Mouse (Mus musculus) kidney, postnatal 25 days (tissue): ENCODE measurements around the gene Gpr26.

Source experiments
- DNase-seq, 2 experiments: peaks; one replicate each; pipeline ENCODE4 v3.0.0; 2021; ENCODE audit warnings: mixed read lengths in 2 of 2

Gene Gpr26

DNA sequence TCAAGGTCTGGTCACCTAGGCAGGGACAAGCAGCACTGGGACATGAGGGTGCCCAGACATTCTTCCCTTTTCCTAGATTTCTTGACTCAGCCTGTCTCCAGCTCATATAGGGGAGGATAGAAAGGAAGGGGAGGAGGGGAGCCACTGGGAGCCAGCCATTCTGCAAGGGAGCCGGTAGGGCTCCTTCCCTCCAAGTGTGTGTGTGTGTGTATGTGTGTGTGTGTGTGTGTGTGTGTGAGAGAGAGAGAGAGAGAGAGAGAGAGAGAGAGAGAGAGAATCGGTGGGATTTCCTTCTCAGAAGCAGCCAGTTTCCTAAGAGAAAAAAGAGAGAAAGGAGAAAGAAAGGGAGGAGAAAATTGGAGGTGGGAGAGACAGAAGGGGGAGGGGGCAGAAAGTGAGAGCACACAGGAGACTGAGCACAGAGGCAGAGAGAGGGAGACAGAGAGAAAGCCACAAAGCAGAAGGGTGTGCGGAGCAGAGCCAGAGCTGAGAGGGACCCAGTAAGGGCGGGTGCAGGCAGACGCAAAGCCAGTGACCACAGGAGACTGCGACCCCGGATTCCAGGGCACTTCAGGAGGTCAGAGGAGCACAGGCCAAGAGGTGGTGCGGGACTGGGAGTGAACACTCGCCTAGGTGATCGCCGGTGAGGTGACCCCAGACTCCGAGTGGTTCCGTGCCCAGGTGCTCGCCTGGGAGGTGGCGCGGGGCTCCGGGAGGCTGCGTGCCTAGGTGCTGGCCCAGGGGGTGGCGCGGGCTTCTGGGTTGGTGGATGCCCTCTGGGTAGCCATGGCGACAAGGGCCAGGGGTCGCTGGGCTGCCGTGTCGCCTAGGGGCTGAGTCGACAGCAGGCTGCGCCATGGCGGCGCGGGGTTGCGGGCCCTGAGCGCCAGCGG is at the start of gene Gpr26:
Gene Gpr26, plus strand, starts transcription at position 438 of the 893 bp plus-strand sequence.
- DNase-seq = no peak

DNA sequence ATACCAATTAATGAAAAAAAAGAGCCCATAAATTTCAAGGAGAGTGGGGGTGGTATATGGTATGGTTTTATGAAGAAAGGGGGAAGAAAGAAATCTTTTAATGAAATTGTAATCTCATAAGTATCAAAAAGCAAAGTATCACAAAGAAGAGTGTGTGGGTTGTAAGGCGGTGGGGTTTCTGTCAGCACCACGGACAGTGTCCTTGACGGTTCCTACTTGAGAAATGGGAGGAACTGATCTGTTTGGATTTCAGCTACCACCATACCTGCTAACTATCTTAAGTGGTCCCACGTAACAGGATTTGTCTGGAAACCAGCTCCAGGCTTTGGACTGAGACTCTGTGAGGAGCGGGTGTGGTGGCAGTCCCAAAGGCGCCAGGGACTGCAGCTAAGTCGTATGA is 48.9 kb upstream of the Gpr26 start:
- no peak for DNase-seq

DNA sequence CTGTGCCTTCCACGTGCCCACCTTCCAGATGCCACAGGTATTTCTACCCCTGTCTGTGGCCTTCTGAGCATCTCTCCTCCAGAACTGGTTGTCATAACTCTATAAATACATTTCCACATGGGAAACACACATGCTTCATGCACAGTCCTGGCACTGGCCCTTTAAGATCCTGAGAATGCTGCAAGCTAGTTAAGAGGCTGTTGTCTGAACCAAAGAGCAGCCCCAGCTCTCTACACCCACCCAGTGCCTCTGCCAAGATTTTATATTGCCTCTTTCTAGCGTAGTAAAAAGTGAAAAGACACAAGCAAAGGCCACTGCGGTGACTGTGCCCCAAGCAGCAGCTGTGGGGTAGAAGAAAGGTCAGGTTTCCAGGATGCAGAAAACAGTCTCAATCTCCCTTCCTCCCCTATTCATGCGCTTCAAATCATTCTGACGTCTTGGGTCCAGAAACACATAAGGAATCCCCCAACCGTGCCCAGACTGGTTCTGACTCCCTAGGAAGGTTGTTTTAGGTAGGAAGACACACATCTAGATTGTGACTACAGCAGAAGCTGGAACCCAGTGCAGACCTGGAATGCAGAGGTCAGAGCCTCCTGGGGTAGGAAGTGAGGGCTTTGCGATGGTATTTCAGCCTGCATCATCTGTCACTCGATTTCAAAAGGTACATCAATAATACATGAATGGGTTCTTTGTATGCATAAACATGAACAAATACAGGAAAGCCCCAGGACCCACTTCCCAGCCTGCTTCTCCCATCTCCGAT is 38.8 kb upstream of the Gpr26 start:
- DNase-seq = no peak

- DNase-seq = no peak
Measured at GRCm38 (mm10) chr7:131937611-131938010, 28.6 kb upstream of the Gpr26 start.

- DNase-seq = no peak
Measured at GRCm38 (mm10) chr7:131951131-131951530, 15.1 kb upstream of the Gpr26 start.

- DNase-seq = no peak
Measured at GRCm38 (mm10) chr7:131953402-131953801, 12.9 kb upstream of the Gpr26 start.

DNA sequence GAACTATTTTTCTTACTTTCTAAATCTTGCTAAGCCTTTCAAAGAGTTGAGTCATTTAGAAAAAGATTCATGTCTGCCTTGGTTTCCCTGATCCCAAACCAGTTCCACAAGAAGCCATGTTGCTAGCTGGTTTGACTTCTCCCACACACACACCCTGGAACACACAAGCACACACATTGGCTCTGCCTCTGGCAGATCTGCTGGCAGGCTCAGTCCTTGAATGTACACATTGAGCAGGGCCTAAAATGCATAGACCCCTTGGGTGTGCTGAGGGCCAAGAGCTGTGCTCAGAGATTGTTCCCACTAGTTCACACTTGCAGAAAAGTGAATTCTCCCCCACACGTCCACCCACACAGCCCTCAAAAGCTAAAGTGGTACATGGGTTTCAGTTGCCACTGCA is 7.6 kb upstream of the Gpr26 start:
- DNase-seq = no peak

DNA sequence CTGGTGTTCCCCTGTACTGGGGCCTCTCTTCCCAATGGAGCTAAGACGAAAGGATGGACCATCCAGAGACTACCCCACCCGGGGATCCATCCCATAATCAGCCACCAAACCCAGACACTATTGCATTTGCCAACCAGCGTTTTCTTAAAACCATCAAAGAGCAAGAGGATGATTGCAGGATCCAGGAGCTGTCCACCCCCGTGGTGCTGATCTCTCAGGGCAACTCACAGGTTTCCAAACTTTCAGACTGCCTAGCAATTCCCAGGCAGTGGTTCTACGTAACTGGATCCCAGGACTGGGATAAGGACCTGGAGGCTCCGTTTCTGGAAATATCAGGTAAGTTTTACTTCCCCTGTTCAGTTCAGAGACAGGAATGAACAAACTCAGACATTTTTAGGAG is 5.7 kb upstream of the Gpr26 start:
- peak; percentile 47 to 65 for DNase-seq

- DNase-seq = no peak
Measured at GRCm38 (mm10) chr7:131966916-131967494, 745 bp downstream of the Gpr26 start.

DNA sequence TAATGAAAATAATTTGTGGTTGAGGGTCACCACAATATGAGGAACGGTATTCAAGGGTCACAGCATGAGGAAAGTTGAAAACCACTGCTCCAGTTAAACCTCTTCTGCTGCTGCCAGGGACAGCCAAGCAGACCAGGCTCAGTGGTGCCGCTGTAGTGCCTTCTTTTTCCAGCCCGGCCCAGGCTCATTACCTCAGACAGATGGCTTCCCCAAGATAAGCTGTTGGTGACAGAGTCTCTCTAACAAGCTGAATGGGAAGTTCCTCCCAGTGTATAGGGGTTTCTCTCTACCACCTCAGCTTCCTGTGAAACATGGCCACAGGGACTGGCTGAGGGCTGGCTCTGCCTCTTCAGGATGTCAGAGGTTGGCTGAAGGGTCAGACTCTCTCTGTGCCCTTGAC is 4.0 kb downstream of the Gpr26 start:
- no peak for DNase-seq

- DNase-seq = no peak
Measured at GRCm38 (mm10) chr7:131975867-131976266, 9.6 kb downstream of the Gpr26 start.

GRCm38 (mm10) chr7:131978609-131979008 is 12.3 kb downstream of the Gpr26 start:
- no peak for DNase-seq

DNA sequence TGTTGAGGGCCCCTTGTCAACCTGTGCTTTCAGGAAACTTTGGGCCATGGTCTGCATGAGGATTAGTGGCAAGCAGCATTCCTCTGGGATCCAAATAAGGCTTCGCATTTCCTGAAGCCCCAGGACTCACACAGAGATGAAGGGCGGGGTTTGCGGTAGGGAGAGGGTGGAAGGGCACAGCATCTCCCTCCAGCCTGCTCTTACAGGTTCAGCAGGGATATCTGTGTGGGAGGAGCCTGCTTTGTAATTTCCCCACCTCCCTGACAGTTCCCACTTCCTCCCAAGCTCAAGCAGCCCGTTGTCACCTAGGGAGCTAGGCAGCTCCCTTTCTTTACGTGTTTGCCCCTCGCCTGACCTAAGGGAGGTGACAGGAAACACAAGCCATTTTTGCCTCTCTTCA is 22.8 kb downstream of the Gpr26 start:
- no peak for DNase-seq

- no peak for DNase-seq
Measured at GRCm38 (mm10) chr7:131992226-131992625, 26.0 kb downstream of the Gpr26 start.

DNA sequence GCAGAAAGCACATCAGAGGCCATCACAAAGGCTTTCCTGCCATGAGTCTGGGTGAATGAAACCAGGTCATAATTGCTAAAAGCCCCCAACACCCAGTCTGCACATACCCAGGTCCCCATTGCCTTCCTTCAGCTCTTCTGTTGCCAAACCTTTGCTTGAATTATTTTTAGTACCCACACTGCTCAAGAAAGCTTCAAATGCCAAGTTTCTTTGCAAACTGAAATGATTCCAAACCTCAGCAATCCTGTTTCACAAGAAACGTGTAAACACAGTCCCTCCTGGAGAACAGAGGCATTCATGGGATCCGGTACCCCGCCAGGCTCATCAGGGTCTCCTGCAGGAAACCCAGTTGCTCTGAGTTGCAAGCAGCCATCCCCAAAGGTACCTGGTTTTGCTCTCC is 26.6 kb downstream of the Gpr26 start:
- DNase-seq = no peak

- DNase-seq = no peak
Measured at GRCm38 (mm10) chr7:132005996-132006696, 39.9 kb downstream of the Gpr26 start.

- no peak for DNase-seq
Measured at GRCm38 (mm10) chr7:132009002-132009401, 42.7 kb downstream of the Gpr26 start.

DNA sequence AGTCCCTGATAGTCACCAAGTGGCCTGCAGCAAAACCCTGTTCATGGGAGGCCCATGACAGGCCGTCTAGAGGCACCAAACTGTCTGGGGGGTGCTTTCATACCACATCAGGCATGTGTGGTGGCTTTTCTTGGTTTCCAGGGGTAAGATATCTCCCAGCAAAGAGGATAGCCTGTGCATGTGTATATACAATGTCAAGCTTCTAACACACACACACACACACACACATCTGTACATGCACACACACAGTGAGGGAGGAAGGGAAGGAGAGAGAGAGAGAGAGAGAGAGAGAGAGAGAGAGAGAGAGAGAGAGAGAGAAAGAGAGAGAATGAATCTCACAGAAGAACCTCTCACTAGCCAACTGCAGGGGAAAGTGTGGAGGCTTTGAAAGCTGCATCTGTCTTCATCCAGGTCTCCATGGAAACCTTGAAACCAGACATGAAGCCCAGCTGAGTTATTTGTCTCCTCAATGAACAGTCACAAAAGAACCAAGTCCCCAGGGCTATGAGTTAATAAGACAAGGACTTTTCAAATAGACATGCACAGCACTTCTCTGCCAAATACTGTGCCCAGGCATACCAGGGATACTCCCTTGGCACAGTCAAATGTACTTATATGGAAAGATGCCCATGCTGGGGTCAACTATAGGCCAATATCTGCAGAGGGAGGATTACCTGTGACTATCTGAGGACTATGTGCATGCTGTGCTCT is 46.9 kb downstream of the Gpr26 start:
- DNase-seq = no peak

DNA sequence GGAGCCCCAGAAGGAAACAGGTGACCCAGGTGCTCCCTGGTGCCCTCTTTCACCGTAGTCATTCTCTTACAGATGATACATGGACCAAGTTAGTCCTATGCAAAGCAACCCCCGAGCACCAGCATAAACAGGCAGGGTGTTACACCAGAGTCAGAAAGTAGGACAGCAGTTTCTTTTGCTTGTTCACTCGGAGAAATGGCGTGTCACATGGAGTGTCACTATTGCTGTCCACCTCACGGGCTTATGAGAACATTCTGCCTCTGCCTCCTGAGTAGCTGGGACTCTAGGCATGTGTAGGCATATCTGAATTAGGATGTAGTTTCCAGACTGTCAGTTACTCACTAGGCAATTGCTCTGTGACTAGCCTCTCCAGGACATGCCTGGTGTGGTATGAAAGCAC is 47.7 kb downstream of the Gpr26 start:
- DNase-seq = no peak

DNA sequence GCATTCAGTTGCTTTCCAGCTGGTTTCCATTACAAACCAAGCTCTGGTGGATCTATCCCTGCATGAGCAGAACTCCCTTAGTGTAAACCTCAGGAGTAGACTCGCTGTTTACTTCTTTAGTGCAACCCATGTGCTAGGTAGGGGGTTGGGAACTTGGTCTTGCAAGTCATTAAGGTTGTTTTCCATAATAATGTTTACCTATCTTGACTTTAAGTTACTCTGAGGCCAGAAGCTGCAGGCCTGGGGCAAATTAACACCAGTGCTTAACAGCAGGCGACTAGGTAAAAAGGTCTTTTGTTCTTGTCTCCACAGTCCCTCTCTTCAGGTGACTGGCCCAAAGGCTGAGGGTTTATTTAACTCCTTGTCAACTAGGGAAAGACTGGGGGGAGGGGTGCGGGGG is 48.9 kb downstream of the Gpr26 start:
- no peak for DNase-seq

DNA sequence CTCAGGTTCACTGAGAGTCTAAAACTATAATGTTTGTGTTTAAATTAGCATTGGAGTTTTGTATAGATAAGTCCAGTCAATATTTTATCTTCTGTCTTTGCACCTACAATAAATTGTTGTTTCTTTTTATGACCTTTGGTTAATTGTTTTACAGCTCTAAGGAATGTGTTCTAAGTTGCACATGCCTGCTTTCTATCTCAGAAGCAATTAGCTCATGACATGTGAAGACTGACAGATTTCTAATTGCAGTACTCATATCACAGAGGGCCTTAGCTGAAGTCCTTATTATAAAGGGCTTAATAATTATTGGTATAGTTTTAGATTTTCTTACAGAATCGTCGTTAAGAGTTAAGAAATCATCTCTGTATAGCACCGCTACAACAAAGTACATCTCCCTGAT is 49.7 kb downstream of the Gpr26 start:
- no peak for DNase-seq

GRCm38 (mm10) chr7:132025591-132025990 is 59.3 kb downstream of the Gpr26 start:
- no peak for DNase-seq
